Mouse (Mus musculus) small intestine, adult 2 months (tissue): Measurements from ENCODE around the gene Prrg4.

Experiments used
- CTCF ChIP-seq: fragments of 200-500 bp; IDR thresholded peaks from 2 replicates; pipeline ENCODE4 v1.5.1; 2012; ENCODE audit warnings: low read depth, mild to moderate bottlenecking, control low read depth, inconsistent platforms, low read length, moderate library complexity, mixed read lengths; ENCODE audit not compliant: insufficient replicate concordance, insufficient read length; ENCODE audit errors: extremely low read depth
- POLR2A ChIP-seq: fragments of 200-500 bp; IDR thresholded peaks from 2 replicates; pipeline ENCODE4 v1.6.1; 2012; ENCODE audit warnings: low read depth, mild to moderate bottlenecking, control low read depth, inconsistent platforms, low read length, moderate library complexity

GRCm38 (mm10) chr2:104847645-104848044 is 2.0 kb downstream of the Prrg4 start:
- TF ChIP-seq CTCF (no peak), POLR2A (no peak)
